Mouse (Mus musculus): Measurements from ENCODE around the gene Zdhhc14. TPM values are rescaled to one million over a fixed set of nuclear protein-coding genes. Genes with fewer than 3 reads are reported as not detected.

Zdhhc14 gene
- total RNA-seq, 1 experiment from 2014 or later: 7.1 TPM

DNA sequence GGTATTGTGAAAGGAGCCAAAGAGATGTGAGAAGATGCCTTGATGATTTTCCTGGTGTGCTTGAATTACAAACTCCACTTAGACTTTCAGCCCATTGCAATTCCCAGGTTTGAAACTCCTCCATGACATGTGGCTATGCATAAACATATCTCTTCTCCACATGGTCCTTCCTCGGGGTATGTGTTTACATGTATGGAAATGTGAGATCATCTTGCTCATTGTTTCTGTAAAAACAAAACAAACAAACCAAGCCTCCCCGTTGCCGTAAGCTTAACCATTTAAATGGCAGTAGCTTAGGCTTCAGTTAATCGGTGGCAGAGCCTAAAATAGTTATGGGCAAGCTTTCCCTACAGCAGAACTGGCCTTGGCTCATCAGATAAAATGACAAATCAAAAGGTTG is 137.3 kb downstream of the Zdhhc14 start:
- ATAC-seq (ENCODE audit: extremely low read depth, insufficient number of reproducible peaks, low FRiP score, poor library complexity, severe bottlenecking): no peak

DNA sequence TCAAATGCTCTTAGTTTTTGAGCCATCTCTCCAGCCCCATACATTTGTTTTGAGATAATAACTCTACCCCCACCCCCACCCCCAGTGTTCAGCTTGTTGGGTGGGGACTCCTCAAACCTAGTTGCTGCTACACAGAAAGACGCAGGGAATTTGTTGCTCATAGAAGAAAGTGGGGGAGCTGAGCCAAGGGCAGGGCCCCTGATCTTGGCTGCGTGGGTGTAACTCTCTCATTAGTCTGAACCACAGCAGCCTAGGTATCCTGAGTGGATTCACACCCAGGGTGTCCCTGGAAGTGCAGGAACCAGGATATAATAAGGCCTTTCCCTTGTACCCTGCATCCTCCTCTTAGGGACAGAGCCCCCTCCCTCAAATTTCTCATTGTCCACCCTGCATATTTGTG is 142.9 kb downstream of the Zdhhc14 start:
- ATAC-seq (ENCODE audit: extremely low read depth, insufficient number of reproducible peaks, low FRiP score, poor library complexity, severe bottlenecking): no peak

DNA sequence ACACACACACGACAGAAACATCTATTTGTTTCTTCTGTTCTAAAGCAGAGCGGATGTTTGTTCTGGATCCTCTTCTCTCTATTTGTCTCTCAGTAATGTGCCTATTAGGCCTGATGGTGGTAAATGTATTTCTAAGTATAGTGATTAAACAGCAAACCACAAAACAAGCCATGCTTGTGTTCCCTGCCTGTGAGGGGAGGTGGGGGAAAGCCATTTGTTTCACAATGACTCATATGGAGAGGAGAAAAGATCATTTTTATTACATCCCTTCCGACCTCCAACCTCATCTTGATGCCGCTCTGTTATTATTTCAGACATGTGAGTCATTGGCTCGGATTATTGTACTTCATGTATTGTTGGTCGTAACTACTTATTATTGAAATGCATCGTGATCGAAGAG is 149.1 kb downstream of the Zdhhc14 start:
- no peak for ATAC-seq (ENCODE audit: extremely low read depth, insufficient number of reproducible peaks, low FRiP score, poor library complexity, severe bottlenecking)

DNA sequence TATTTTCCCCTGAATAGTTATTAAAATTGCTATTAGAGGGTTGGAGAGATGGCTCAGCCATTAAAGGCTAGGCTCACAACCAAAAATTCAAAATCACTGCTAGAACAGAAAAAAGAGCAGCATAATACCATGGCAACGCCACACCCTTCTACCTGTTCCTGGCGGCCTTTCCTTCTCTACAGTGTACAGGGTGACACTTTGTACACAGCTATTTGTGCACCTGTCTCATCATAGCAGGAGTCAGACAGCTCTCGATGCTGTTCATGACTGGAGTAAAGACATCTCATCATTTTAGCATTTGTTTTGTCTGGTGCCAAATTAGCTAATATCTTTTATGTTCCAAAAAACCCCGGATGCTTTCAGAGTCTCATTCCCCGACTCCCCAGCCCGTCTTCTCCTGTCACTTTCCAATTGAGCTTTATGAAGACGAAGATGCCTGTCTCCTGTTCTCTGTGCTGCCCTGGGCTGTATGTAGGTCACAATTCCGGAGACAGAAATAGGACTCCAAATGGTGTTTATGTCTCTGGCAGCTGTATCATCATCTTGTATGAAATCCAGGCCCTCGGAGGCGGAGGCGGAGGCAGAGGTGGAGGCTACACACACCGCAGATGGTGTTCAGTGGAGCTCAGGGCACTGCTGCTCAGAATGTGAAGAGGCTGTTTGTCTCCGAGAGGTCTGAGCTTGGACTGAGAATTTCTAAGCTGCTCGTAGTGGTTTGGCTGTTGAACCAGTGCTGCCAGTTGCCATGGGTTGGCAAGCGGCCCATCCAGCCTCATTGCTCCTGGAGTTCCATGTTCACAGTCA is 150.8 kb downstream of the Zdhhc14 start:
- no peak for ATAC-seq (ENCODE audit: extremely low read depth, insufficient number of reproducible peaks, low FRiP score, poor library complexity, severe bottlenecking)

DNA sequence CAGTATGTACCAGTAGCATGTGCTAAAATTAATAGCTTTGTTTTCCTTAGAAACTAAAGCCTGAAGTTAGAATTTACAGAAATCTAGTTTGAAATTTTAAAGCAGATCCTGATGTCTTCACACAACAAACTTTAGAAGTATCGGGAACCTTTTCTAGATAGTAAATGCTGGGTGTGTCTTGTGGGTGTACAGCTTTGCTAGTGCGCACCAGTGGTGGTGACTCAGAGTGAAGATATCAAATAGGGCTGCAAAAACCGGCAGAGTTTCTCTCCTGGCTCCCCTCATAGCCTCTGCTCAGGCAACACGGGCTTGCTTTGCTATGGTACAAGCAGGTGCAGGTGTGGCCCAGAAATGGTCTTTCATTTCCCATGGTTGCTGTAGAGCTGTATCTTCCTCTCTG is 157.8 kb downstream of the Zdhhc14 start:
- no peak for ATAC-seq (ENCODE audit: extremely low read depth, insufficient number of reproducible peaks, low FRiP score, poor library complexity, severe bottlenecking)

- no peak for ATAC-seq (ENCODE audit: extremely low read depth, insufficient number of reproducible peaks, low FRiP score, poor library complexity, severe bottlenecking)
These were observed 158.3 kb downstream of the Zdhhc14 start for GRCm38 (mm10) chr17:5650642-5651041.

- ATAC-seq (ENCODE audit: extremely low read depth, insufficient number of reproducible peaks, low FRiP score, poor library complexity, severe bottlenecking): no peak
These were observed 159.2 kb downstream of the Zdhhc14 start for GRCm38 (mm10) chr17:5651551-5651950.

- no peak for ATAC-seq (ENCODE audit: extremely low read depth, insufficient number of reproducible peaks, low FRiP score, poor library complexity, severe bottlenecking)
These were observed 161.6 kb downstream of the Zdhhc14 start for GRCm38 (mm10) chr17:5653981-5654380.

DNA sequence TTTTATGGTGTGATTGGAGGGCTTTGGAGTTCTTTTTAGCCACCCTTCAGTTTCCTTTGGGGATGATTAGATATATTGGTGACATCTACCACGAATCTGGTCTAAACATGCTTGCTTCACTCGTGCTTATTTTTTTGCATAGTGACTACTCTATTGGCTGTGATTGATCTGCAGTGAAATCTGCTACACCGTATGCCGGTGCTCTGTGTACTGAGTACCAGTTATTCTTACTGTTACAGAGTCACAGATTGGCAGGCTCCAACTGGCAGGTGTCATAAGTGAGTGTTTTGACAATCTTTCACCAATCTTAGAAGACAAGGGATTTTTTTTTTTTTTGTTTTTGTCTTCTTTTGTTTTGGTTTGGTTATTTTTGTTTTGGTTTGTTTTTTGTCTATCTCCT is 163.2 kb downstream of the Zdhhc14 start:
- no peak for ATAC-seq (ENCODE audit: extremely low read depth, insufficient number of reproducible peaks, low FRiP score, poor library complexity, severe bottlenecking)

DNA sequence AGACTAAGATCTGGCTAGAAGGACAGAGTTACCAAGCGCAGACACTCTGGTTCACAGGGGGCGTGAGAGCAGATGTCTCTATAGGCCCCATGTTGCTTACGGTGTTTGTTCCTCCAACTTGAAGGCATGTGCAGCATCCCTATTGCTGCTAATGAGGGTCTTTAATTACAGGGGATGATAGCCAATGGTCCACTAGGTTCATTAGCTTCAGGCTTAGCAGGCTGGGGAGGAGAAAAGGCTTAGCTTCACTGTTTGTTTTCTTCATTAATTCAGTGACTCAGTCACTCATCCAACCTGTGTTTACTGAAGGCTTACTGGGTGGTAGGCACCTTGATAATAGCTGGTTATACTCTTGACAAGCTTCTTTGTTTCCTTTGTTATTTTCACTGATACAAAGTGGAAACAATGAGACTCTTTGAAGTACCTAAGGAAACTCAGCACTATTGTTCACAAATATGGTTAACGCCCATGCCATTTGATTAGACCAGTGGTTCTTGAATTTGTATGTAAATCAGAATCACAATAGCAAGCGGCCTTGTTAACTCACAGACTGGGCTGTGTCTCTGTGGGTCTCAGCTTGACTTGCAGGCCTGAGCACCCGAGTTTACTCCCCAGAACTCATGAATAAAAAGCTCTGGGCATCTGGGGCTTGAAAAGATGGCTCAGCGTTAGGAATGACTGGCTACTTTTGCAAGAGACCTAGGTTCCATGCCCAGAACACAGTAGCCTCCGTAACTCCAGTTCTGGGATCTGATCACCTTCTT is 168.1 kb downstream of the Zdhhc14 start:
- ATAC-seq (ENCODE audit: extremely low read depth, insufficient number of reproducible peaks, low FRiP score, poor library complexity, severe bottlenecking): no peak

GRCm38 (mm10) chr17:5666652-5667051 is 174.3 kb downstream of the Zdhhc14 start:
- ATAC-seq (ENCODE audit: extremely low read depth, insufficient number of reproducible peaks, low FRiP score, poor library complexity, severe bottlenecking): no peak

- no peak for ATAC-seq (ENCODE audit: extremely low read depth, insufficient number of reproducible peaks, low FRiP score, poor library complexity, severe bottlenecking)
These were observed 176.1 kb downstream of the Zdhhc14 start for GRCm38 (mm10) chr17:5668456-5668855.

DNA sequence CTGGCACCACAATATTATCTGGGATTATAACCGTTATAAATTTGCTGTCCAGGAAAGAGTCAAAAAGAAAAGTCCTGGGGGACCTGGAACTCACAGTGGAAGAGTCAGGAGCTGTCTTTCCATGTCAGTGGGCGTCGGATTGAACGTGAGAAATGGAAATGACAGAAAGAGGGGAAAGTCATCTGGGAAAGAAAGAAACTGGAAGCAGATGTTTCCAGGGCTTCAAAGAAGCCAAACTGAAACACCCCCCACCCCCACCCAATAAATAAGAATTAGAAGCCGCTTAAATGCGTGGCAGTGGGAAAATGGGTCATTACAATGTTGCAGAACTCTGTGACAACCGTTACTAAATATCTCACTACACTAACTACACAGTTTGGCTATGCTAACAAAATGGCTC is 176.6 kb downstream of the Zdhhc14 start:
- no peak for ATAC-seq (ENCODE audit: extremely low read depth, insufficient number of reproducible peaks, low FRiP score, poor library complexity, severe bottlenecking)

DNA sequence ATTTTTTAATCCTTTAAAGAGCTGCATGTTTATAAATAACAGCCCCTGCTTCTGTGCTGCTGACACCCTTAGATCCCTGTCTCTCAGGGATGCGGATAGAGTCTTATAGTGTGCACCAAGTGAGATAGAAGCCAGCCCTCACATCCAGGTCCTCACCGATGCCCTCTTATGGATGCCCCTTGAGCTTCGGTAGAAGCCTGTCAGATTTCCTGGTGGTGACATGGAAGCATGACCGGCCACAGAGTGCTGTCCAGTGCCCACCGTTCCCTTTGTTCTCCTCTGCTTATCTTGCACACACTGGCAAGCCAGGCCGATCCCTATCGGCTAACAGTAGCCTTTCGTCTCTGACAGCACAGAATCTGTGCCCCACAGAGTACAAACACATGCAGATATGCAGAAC is 183.6 kb downstream of the Zdhhc14 start:
- no peak for ATAC-seq (ENCODE audit: extremely low read depth, insufficient number of reproducible peaks, low FRiP score, poor library complexity, severe bottlenecking)

GRCm38 (mm10) chr17:5679315-5679714 is 187.0 kb downstream of the Zdhhc14 start:
- no peak for ATAC-seq (ENCODE audit: extremely low read depth, insufficient number of reproducible peaks, low FRiP score, poor library complexity, severe bottlenecking)

GRCm38 (mm10) chr17:5685324-5685723 is 193.0 kb downstream of the Zdhhc14 start:
- ATAC-seq (ENCODE audit: extremely low read depth, insufficient number of reproducible peaks, low FRiP score, poor library complexity, severe bottlenecking): no peak

DNA sequence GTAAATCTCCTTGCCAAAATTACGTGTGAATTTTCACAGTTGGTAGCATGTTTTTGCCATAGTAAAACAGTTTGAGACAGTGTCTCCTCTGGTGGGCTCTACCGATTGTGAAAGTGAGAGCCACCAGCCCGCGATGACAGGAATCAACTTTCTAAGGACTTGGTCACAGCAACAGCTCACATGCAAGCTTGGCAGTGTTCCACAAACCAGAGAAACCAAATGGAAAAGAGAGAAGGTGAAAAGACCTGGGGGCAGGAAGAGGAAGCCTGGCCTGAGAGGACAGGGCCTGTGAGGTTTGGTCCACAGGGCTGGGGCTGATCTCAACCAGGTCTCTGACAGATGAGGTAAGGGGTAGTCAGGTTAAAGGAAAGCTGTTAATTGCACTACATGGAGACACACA is 195.5 kb downstream of the Zdhhc14 start:
- no peak for ATAC-seq (ENCODE audit: extremely low read depth, insufficient number of reproducible peaks, low FRiP score, poor library complexity, severe bottlenecking)

GRCm38 (mm10) chr17:5688222-5688621 is 195.9 kb downstream of the Zdhhc14 start:
- no peak for ATAC-seq (ENCODE audit: extremely low read depth, insufficient number of reproducible peaks, low FRiP score, poor library complexity, severe bottlenecking)

DNA sequence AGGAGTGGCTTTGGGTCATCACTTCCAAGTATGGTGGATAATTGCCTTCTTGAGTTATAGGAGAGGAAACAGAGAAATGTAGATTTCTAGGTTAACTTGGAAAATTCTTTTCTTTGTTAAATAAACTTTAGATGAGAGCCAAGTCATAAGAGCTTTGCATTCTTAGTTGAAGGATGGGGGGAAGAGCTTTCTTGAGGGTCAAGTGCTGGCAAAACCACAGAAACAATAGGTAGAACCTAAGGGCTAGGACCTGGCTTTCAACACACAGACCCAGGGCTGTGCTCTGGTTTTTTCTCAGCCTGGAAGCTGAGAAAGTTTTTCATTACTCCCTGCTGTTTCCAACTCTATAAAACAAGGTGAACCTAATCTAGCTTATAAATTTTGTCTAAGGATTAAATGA is 196.3 kb downstream of the Zdhhc14 start:
- no peak for ATAC-seq (ENCODE audit: extremely low read depth, insufficient number of reproducible peaks, low FRiP score, poor library complexity, severe bottlenecking)

- peak; percentile 33; the same call in 1 of the 2 replicates for ATAC-seq (ENCODE audit: extremely low read depth, insufficient number of reproducible peaks, low FRiP score, poor library complexity, severe bottlenecking)
These were observed 198.6 kb downstream of the Zdhhc14 start for GRCm38 (mm10) chr17:5690746-5691535.
